Mouse (Mus musculus): ENCODE results near the gene Zg16. TPM values are rescaled to one million over a fixed set of nuclear protein-coding genes. Genes with fewer than 3 reads are reported as not detected.

The Zg16 gene
- total RNA-seq (2023), result not detected

DNA sequence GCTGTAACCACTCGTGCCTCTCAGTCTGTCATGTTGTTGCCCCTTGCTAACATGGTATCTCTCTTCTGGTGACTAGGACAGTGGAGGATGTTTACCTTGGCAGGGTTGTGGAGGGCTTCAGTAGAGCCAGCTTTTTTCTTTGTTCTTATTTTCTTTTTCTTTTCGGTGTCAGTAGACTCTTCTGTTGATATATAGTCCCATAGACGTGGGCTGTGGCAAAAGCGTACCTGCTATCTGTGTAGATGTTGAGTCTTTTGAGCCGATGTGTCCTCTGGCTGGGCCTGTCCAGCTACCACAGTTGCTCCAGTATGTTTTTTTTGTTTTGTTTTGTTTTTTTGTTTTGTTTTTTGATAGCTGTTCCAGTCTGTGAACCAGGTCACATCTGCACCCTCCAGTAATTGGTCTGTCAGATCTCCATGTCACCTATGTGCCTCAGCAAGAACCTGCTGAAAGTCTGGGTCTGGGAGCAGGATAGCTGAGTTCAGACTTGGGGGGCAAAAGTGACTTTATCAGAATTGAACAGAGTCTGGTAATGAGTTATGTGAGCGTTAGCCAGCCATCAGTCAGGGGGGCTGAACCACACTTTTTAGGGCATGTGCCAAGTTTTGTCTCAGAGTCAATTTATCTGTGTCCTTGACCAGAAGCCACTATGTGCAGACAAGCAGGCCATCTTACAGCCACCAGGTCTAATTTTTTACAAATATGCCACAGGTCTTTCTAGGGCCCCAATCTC is at the start of gene Zg16:
TSS of gene Zg16 (minus strand) at position 51 of the 733 bp plus-strand sequence.

DNA sequence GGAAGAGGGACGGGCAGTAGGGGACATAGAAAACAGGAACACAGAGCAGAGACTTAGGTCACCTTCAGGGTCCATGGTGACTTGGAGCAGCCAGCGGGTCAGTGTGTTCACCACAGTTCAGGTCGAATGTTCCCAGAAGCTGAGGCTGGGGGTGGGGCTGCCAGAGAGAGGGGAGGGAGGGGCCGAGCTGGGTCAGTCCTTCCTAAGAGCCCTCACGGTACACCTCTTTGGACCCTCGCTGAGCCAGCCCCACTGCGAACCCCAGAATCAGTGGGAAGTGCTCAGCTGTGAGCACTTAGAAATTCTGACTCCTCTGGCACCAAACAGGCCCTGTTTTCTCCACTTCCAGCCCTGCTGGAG is 34.8 kb upstream of the Zg16 start, which contains the start of gene Qprt:
TSS of gene Qprt (minus strand) at position 316 of the 360 bp plus-strand sequence.

DNA sequence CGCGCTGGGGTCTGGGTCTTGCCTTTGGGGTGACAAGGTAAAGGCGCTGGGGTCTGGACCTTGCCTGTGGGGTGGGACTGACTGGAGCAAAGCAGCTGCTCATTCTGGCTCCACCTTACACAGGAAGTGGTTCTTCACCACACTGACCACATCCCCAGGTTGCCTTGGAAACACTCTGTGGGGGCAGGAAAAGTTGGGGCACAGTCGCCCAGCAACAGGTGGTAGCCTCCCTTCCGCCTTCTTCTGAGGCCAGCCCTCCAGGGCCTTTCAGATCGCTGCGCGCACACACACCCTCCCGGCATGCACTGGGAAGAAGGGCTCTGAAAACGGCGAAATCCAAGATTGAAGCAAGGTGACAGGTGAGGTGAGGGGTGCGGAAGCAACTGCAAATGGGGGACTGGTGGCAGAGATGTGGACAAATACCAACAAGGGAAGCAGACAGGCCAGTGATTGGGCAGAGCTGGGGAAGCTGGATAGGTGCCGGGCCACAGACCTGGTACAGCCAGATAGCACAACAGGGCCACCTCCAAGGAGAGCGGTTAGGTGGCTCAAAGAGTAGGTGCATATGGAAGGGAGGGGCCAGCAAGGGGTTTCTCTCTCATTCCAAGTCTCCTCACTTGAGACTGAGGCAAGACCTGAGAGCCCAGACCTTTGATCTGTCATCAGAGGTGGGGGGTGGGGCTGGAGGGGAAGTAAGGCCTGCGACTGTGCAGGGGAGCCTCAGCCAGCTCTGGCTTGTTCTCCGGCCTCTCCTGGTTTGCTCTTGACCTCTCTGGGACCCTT is 4.2 kb upstream of the Zg16 start, which contains the start of gene AI467606:
TSS of gene AI467606 (plus strand) at position 246 of the 783 bp plus-strand sequence.

DNA sequence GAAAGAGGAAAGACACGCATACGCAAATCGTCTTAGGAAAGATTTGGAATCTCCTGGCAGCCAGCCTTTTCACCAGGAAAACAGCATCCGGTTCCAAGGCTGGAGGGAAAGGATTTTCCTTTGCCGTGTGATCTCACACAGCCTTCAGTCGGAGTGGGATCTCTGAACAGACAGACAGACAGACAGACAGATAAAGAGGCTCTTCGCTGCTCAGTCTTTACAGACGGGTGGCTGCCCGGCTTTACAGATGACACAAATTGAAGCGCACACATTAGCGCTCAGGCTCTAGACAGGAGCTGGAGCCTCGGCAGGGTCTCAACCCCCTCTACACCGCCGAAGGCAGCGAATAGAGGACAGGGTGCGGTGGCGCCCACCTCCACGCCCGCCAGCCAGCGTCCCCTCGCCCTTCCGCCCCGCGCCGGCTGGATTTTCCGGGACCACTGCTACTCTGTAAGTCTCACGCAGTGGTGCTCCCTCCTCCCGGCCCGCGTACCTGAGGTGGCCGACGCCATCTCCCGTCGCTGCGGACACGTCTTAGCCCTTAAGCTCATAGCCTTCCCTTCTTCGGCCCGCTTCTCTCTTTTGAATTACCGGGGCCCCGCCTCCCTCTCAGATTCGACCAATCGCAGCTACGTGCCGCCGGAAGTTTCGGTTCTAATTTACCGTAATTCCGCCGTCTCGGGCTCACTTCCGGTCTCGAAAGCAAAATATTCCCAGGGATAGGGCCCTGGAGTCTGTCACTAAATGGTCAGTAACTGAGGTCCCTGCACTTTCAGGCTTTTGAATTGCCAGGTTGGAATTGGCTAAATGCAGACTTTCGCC is 45.1 kb downstream of the Zg16 start, which contains the start of gene Kif22:
TSS of gene Kif22 (minus strand) at position 621 of the 822 bp plus-strand sequence.

DNA sequence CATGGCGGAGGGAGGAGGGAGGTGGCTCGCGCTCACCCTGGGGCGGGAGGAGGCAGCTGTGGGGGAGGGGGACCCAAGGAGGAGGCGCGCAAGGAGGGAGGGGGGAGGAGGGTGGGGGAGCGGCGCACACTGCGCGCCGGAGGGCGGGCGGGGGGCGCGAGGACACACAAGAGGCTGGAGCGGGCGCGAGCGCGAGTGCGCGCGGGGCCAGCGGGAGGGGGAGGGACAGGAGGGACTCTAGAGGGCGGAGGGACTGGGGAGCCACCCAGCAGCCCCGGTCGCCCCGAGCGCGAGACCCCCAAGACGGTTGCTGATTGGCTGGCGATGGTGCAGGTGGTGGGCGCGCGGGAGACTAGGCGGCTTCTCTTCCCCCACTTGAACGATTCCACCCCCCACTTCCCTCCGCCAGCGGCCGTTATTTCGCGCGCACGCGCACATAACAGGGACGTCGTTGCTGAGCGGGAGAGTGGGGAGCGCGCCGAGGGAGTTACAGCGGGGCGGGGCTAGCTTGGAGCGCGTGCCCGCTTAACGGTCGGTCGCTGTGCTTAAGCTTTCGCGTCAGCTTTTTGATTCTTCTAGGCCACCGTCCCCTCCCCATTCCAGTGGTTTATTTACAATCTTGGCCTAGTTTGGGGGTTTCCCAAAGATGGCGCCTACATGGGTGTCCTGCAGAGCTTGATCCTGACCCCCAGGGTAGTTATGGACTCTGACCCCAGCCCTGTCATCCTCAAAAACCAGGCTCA is 60.0 kb downstream of the Zg16 start, which contains the start of gene Maz:
TSS of gene Maz (minus strand) at position 54 of the 743 bp plus-strand sequence.

DNA sequence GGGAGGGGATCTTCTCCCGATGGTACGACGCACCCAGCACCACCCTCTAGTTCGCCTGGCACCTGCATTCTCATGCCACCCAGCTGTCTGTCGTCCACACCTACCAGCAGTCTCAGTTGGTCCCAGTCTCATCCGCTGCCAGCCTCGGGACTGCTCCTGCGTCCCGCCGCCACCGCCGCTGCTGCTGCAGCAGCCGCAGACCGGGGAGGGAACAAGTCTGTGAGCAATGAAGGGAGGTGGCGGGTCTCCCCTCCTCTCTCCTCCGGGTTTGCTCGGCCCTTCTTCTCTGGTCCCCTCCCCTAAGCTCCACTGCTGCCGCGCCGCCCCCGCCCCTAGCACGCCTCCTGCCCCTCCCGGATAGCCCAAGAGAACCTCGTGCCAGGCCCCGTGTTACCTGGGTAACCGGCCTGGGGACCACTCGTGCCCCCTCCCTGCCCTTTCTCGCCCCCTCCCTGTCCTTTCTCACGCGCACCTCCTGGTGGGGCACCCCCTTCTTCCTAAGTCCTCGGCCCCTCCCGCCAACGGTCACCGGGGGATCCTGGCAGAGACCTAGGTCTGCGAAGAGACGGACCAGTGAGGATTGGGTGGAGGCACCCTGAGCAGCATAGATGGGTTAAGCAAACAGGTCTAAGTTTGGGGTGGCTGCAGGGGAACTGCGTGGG is 66.1 kb downstream of the Zg16 start, which contains the start of the genes Gm42742 and Prrt2:
TSS of gene Gm42742 (minus strand) at position 197 of the 662 bp plus-strand sequence.
TSS of gene Prrt2 (minus strand) at position 311 of the 662 bp plus-strand sequence.

DNA sequence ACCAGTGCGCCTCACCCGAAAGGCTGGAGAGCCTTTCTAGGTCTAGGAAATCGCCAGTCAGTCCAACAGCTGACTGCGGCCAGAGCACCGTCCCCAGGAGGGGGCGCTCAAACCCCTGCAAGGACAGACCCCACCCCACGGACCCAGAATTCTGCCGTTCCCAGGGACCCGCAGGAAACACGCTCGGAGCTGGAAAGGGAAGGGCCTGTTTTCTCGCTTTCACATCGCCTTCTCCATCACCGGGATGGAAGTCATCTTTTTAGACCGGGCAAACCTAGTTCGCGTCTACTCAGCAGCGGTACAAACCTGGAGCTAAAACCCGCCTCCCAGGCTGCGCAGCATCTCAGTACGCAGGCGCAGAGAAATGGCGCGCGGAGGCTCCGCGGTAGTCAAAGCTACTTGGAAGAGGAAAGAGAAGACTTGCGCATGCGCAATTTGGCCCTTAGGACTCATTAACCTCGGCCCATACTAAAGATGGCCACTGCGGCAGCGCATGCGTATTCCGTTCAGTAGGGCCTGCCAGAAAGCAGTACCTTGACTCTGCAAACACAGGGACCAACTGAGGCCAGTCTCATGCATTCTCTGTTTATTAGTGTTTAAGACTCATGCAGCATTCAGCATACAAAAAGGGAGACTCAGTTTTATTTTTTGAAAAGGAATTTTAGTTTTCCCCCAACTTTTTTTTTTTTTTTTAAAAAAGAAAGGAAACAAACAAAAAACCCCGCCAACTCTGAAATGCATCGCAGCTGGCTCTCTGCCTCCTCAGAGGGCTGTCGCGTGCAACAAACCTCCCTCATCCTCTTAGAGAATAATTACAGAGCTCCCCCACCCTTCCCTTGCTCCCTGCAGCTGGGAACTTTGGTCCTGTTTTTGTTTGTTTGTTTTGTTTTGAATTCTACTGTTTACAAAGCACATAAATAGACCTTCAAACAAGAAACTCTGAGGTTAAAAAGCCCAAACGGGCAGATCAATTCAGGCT is 69.9 kb downstream of the Zg16 start, which contains the start of gene Pagr1a:
TSS of gene Pagr1a (minus strand) at position 382 of the 979 bp plus-strand sequence.

DNA sequence TGATC is 70.8 kb downstream of the Zg16 start, which contains the start of gene Pagr1b:
TSS of gene Pagr1b (minus strand) at position 4 of the 5 bp plus-strand sequence.

DNA sequence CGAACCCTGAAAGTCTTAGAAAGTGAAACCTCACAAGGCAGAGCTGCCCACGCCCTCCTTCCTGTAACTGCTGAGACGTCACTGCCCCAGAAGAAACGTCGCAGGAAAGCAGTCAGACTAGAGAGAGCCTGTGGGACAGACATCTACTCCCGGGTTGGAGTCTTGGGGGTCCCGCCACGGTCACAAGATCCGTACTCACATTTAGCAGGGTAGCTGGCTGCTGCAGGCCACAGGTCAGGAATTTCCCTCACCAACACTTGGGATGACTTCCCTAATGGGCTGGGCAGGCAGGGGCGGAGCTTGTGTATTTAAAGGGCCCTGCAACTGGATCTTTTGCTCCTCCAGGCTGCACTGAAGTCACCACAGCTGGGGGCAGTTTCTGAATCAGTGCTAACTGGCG is 72.8 kb downstream of the Zg16 start, which contains the start of gene Mvp:
TSS of gene Mvp (minus strand) at position 302 of the 400 bp plus-strand sequence.

Other genes starting within 250 kb of the Zg16 start
- gene Doc2a, start 239.9 kb downstream of the Zg16 start, total RNA-seq (2023), result not detected
- gene Hirip3, start 225.4 kb downstream of the Zg16 start, total RNA-seq (2023), result 19.3 TPM
- gene Ino80e, start 225.0 kb downstream of the Zg16 start, total RNA-seq (2023), result 63.0 TPM
- gene Taok2, start 202.6 kb downstream of the Zg16 start, total RNA-seq (2023), result 94.6 TPM
- gene Tmem219, start 164.4 kb downstream of the Zg16 start, total RNA-seq (2023), result 36.1 TPM
- 39.6 TPM for gene Kctd13, start 158.4 kb downstream of the Zg16 start, total RNA-seq (2023)
- not detected for gene Asphd1, start 137.7 kb downstream of the Zg16 start, total RNA-seq (2023)
- gene Sez6l2, start 136.8 kb downstream of the Zg16 start, total RNA-seq (2023), result 9.2 TPM
- gene Cdipt, start 111.4 kb downstream of the Zg16 start, total RNA-seq (2023), result 154 TPM
- not detected for gene Cdiptos, start 111.2 kb downstream of the Zg16 start, total RNA-seq (2023)
- 39.4 TPM for gene Mvp, start 72.7 kb downstream of the Zg16 start, total RNA-seq (2023)
- gene Pagr1b, start 70.8 kb downstream of the Zg16 start, total RNA-seq (2023), result not detected
- 27.0 TPM for gene Pagr1a, start 70.0 kb downstream of the Zg16 start, total RNA-seq (2023)
- gene Gm42742, start 66.2 kb downstream of the Zg16 start, total RNA-seq (2023), result 35.1 TPM
- 5.5 TPM for gene Prrt2, start 66.1 kb downstream of the Zg16 start, total RNA-seq (2023)
- gene Maz, start 60.3 kb downstream of the Zg16 start, total RNA-seq (2023), result 228 TPM
- 1.9 TPM for gene Kif22, start 44.9 kb downstream of the Zg16 start, total RNA-seq (2023)
- 95.7 TPM for gene AI467606, start 4.0 kb upstream of the Zg16 start, total RNA-seq (2023)
- 34.3 TPM for gene Qprt, start 34.9 kb upstream of the Zg16 start, total RNA-seq (2023)
- 356 TPM for gene Spn, start 50.5 kb upstream of the Zg16 start, total RNA-seq (2023)
- gene Cd2bp2, start 108.7 kb upstream of the Zg16 start, total RNA-seq (2023), result 80.1 TPM
- gene Tbc1d10b, start 121.1 kb upstream of the Zg16 start, total RNA-seq (2023), result 57.2 TPM
- 18.8 TPM for gene Mylpf, start 121.6 kb upstream of the Zg16 start, total RNA-seq (2023)
- 12.1 TPM for gene Zfp553, start 145.7 kb upstream of the Zg16 start, total RNA-seq (2023)
- 664 TPM for gene Sept1, start 145.8 kb upstream of the Zg16 start, total RNA-seq (2023)
- 13.5 TPM for gene Zfp771, start 156.9 kb upstream of the Zg16 start, total RNA-seq (2023)
- 15.0 TPM for gene Dctpp1, start 173.4 kb upstream of the Zg16 start, total RNA-seq (2023)
- 22.2 TPM for gene Sephs2, start 186.7 kb upstream of the Zg16 start, total RNA-seq (2023)
- gene Itgal, start 208.9 kb upstream of the Zg16 start, total RNA-seq (2023), result 195 TPM